Mouse (Mus musculus) adrenal gland, adult (tissue): ENCODE measurements around the gene Gm28308.
A peak's percentile ranks its signal among the peaks of the same experiment; 100 is the strongest.

ENCODE experiments used
- DNase-seq, 2 experiments: peaks; one replicate each; pipeline ENCODE4 v3.0.0; 2022 to 2023; ENCODE audit warnings: low spot score in 1 of 2; ENCODE audit not compliant: inconsistent age in 2 of 2

Gene Gm28308

DNA sequence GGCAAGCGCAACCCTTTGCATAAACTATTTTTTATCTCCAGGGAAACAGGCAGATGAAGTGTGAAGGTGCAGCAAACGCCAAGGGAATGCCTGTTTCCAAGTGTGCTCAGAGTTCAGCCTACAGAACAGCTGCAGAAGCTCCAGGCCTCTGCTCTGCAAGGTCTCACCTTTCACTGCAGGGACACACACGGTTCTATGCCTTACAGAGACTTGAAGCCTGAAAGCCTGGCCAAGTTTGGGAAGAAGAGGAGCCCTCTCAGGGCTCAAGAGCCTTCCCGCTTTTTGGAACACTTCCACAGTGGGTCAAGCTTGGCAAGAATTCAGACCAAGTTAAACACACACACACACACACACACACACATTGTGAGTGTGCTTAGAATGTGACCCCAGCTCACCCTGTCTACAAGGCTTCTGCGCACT is 24.0 kb downstream of the Gm28308 start:
- DNase-seq, result peak in 1 of 2 experiments; percentile 65

GRCm38 (mm10) chr6:52186500-52186899 is 26.6 kb downstream of the Gm28308 start:
- DNase-seq, result no peak

- DNase-seq, result no peak
Measured at GRCm38 (mm10) chr6:52185834-52186233, 27.3 kb downstream of the Gm28308 start.

GRCm38 (mm10) chr6:52185222-52185621 is 27.9 kb downstream of the Gm28308 start:
- peak; percentile 61 to 84 for DNase-seq

DNA sequence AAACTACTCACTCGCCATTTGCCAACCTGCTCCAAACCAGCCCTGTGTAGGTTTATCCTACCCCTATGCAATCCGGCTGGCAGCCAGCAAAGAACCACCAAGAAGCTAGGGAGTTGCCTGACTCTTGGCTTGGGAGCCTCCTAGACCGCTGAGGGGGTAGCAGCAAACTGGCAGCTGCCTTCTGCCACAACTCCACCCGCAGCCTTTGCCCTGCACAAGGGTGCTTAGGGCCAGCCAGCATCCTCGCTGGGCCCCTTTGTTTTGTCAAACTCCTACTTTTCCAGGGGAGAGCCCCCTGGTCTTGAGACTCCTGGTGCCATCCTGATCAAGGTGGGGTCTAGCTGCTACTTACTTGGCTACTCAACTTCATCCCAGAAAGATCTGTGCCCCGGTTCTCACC is 28.5 kb downstream of the Gm28308 start:
- peak in 1 of 2 experiments; percentile 50 for DNase-seq

DNA sequence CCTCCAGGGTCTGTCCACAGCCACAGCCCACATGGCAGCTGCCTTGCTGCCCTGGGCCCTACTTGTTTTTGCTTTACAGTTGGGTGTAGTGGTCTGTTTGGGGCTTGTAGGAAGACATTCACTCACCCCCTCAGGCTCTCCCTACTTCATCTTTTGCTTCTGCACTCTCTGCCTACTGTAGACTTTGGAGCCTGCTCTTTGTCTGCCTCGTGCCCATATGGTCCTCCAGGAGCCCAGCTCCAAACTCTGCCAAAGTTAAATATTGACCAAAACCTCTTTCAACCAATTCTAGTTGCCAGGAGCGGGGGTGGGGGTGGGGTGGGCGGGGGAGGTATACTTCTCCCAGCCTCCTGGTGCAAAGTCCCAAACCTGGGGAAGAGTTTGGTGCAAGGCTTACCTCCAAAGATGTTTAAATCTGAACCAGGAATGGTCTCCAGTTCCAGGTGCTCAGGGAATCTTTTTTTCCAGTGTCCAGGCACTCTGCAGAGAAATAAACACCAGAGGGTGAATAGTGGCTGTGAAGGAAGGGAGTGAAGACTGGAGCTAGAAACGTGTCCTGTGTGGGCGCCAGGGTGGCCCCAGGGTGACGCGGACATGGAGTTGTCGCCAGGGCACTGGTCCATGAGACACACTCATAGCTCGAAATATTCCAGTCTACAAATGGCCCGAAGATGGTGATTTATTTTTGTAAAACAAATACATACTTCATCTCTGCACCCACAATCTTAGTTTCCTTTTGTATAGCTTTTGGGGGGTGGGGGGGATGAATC is 29.6 kb downstream of the Gm28308 start:
- no peak for DNase-seq

- DNase-seq, result no peak
Measured at GRCm38 (mm10) chr6:52182793-52183192, 30.3 kb downstream of the Gm28308 start.

GRCm38 (mm10) chr6:52182030-52182429 is 31.1 kb downstream of the Gm28308 start:
- DNase-seq, result no peak

GRCm38 (mm10) chr6:52180726-52181125 is 32.4 kb downstream of the Gm28308 start:
- DNase-seq, result no peak

DNA sequence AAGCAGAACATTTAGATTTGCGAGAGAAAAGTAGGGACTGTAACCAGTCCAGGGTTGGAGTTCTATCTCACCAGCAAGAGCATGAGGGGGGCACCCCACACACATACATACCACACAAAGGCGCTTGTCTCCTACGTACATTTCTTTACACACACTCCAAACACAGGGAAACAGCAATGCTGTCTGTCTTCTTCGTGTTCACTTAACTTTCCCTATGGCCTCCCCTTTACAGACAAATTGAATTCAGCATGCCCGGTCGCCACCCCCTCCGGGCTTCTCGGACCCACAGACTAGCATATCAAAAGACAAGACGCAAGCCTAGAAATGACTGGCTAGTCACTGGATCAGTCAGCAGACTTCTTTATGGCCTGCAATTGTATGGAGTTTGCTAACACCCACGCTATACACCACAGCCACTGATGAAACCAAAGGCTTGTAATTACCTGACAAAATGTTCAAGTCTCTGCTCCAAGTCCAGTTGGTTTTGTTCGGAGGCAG is 32.9 kb downstream of the Gm28308 start:
- no peak for DNase-seq

DNA sequence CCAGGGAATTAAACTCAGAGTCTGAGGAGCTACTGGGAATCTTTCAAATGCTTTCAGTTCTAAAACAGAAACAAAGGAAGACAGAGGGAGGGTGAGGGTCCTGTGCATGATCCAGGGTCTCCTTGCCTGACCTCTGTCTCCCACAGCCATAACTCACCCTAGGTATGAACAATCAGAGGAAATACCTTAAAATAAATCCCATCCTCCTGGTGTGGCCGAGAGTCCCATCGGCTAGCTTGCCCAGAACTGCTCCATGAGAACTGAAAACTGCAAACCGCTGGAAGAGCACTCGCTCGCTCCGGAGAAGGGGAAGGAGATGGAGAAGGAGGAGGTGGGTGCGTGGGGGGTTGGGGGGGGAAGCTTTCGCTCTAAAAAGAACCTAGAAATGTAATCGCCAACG is 33.4 kb downstream of the Gm28308 start:
- peak in 1 of 2 experiments; percentile 11 for DNase-seq

DNA sequence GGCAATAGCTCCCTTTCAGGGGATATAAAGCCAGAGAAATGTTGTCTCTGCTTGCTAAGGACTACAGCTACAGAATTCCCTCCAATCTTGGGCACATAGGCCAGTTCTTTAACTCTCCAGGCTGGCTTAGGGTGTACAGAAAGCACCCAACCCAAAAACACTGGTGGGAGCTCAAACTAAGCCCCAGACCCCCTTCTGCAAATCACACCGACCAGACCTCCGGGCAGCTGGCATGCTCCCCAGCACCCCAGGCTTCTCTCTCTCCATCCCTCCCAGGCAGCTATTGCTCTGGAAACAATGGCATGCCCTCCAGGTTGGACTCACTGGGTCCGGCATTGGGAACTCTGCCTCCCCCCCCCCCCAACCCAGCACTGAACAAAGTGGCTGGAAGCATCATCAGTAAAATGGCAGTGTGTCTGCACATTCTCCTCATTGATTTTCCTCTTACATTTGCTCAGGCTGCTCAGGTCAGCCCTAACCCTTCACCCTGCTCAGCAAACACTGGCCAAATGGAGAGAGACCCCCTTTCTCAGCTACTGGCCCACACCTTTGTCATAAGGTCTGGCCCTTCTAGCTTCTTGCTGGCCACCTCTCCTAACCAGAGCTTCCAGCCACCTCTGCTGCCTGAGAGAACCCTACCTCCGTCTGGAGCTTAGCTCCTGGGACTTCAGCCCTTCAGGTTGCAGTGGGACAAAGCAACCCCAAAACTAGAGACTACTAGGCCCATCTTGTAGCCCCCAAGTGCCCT is 34.0 kb downstream of the Gm28308 start:
- peak in 1 of 2 experiments; percentile 7 for DNase-seq

DNA sequence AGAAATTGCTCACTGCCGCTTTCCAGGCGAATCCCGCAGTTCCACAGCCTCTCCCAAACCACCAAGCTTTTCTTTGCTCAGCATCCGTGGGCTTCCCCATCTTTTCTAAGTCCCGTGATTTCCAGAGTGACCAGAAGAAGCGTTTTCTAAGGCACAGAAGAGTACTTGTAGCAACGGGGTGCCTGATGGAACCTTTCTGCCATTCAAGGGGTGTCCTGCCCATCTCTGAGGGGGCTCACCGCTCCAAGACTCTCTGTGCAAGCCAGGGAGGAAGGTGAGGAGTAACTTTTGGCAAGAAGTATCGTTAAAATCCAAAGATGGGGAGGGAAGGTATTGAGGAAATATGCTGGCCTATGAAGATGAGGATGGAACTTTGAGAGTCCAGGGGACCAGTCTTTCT is 35.3 kb downstream of the Gm28308 start:
- no peak for DNase-seq

- peak; percentile 26 to 71 for DNase-seq
Measured at GRCm38 (mm10) chr6:52177061-52177735, 35.9 kb downstream of the Gm28308 start, which contains the start of gene 5730596B20Rik. Gene 5730596B20Rik (plus strand): TSS chr6:52177498.

DNA sequence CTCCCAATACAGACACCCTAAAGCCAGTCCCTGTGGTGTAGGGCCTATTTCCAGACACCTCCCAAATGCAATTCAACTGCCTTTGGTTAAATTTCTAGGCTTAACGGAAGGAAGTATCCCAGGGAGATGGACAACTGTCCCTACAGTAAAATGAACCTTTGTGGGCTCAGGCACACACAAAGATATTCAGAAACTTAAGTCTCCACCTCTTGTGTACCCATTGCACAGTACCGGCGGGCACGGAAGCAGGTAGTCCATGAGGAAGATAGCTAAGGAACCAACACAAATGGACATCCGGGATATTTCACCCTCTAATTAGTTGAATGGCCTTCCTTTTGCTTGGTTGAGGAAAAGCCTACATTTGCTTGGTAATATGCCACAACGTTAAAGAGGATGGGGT is 36.7 kb downstream of the Gm28308 start:
- peak; percentile 8 to 55 for DNase-seq

- DNase-seq, result peak; percentile 40 to 70
Measured at GRCm38 (mm10) chr6:52175864-52176263, 37.3 kb downstream of the Gm28308 start.

DNA sequence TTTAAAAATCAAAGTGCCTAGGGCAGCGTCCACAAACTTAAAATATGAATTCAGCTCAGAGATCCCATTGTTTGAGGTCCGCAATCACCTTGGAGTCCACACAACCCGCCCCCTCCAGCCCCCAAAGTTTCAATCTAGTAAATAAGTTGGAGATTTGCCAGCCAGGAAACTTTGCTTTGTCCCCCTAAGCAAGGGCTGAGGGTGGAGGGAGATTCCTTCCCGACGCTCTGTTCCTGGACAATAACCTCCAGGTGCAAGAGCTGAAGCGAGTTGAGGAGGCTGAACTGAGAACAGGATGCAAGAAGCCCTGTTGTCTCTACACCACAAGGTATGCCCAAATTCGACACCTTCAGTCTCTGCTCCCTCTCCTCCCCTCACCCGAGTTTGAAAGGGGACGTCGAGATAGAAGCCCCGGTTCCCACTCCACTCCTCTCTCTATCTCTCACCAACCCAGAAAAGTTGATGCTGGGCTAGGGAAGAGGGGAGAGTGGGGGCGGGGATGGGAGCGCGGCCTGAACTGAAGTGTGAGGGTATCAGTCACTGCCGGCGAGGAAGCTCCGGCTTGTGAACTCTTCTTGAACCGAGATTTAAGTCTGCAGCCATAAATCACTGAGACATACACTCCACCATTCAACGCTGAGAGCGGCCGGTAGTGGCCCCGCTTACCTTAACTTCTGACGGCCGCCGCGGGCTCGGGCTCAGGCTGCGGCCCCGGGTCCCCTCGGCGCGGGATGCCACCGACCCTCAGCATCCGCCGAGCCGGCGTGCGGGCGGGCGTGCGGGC is 38.0 kb downstream of the Gm28308 start:
- peak; percentile 52 to 83 for DNase-seq

- no peak for DNase-seq
Measured at GRCm38 (mm10) chr6:52173648-52174047, 39.5 kb downstream of the Gm28308 start.

DNA sequence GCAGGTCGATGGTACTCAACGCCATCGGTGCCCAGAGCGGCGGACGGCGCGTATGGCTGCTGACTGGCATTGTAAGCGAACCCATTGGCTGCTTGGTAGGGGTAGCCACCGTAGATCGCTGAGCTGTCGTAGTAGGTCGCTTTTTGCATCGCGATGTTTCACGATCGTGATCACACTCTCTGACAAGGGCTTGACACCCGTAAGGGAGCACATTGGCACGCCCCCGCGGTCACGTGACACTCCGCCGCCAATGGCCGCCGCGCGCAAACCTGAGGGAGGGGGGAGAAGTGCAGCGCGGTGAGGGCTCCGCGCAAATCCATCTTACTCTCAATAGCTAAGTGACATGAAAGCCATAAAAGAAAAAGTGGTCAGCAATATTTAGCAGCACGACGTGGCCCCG is 40.6 kb downstream of the Gm28308 start:
- peak; percentile 90 to 96 for DNase-seq

- no peak for DNase-seq
Measured at GRCm38 (mm10) chr6:52171938-52172337, 41.2 kb downstream of the Gm28308 start.

DNA sequence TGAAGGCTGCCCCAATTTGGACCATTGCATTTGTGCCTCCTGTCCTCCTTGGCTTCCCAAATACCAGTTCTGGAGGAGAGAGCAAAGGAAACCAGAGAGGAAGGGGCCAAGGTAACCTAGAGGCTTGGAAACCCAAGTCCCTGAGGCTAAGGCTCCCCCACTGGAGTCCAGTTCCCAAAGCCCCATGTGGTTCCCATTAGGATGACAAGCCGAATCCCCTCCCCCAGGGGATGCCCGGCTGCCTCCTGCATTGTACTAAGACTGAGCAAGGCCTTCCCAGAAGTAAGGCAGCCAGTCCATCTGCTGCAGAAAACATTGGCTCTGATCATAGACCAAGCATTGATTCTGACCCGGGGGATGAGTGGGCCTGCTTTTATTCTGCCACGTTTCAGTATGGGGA is 41.8 kb downstream of the Gm28308 start:
- DNase-seq, result peak in 1 of 2 experiments; percentile 20
